37 mouse cellular contexts compared by ENCODE assay signal in genomic region chr9:101877109-101877987, GRCm38 (mm10). TPM values are rescaled to one million over a fixed set of nuclear protein-coding genes. Genes with fewer than 3 reads are reported as not detected.
A peak's percentile ranks its signal among the peaks of the same experiment; 100 is the strongest.
DNase-seq lines count a peak whose midpoint lies in the region; ATAC-seq lines count a peak whose summit lies in the region.
"Had no signal": no experiment of that assay in that cellular context is flagged by ENCODE, and none has a peak within 500 bp of the region (broad histone marks: within the 10 kb centered on the region; RNA-seq: fewer than 3 reads in every experiment).

No protein-coding gene starts in this region.

- no peaks in the 10 kb centered on the region for H3K9me3 ChIP-seq in hindbrain, embryonic 15.5 days
- no peaks in the 10 kb centered on the region for H3K9me3 ChIP-seq in hindbrain, embryonic 14.5 days (ENCODE audit: control insufficient read depth, low read length)
- no peaks in the 10 kb centered on the region for H3K9me3 ChIP-seq in embryonic facial prominence, embryonic 10.5 days
- H3K9me3 ChIP-seq in embryonic facial prominence, embryonic 15.5 days (replicated peaks): no peaks in the 10 kb centered on the region
- no peaks in the 10 kb centered on the region for H3K9me3 ChIP-seq in midbrain, embryonic 16.5 days (replicated peaks; ENCODE audit: control insufficient read depth, low read length, poor library complexity, severe bottlenecking)
- H3K9me3 ChIP-seq: kidney, embryonic 15.5 days; neural tube, embryonic 12.5 days had no signal

- H3K4me2 ChIP-seq in hindbrain, embryonic 15.5 days: no peak overlapping the region
- no peak overlapping the region for H3K4me2 ChIP-seq in hindbrain, embryonic 14.5 days (replicated peaks)
- no peak overlapping the region for H3K4me2 ChIP-seq in embryonic facial prominence, embryonic 15.5 days (replicated peaks)
- no peak overlapping the region for H3K4me2 ChIP-seq in midbrain, embryonic 16.5 days (ENCODE audit: low read length)
- H3K4me2 ChIP-seq: kidney, embryonic 15.5 days; neural tube, embryonic 12.5 days had no signal

- peak; percentile 23; the same call in 1 of the 2 replicates for ATAC-seq in hindbrain, embryonic 15.5 days (ENCODE audit: low FRiP score, low read depth)
- no peak for ATAC-seq in hindbrain, embryonic 14.5 days (ENCODE audit: low FRiP score)
- ATAC-seq in embryonic facial prominence, embryonic 15.5 days (ENCODE audit: insufficient number of reproducible peaks, low FRiP score, low TSS enrichment, low read depth): 0 out of 2 replicates have a peak, but pooled peaks have one; percentile 29
- ATAC-seq in midbrain, embryonic 16.5 days: no peak
- ATAC-seq: forebrain, embryonic 14.5 days; inflammation-experienced regulatory T-cells, adult 6 months; Patski had no signal

- H3K27me3 ChIP-seq in hindbrain, embryonic 15.5 days: no peaks in the 10 kb centered on the region
- H3K27me3 ChIP-seq in hindbrain, embryonic 14.5 days (ENCODE audit: control insufficient read depth, insufficient read depth, low read length): no peaks in the 10 kb centered on the region
- no peaks in the 10 kb centered on the region for H3K27me3 ChIP-seq in embryonic facial prominence, embryonic 10.5 days (replicated peaks; ENCODE audit: low read depth, poor library complexity, severe bottlenecking)
- no peaks in the 10 kb centered on the region for H3K27me3 ChIP-seq in embryonic facial prominence, embryonic 15.5 days
- no peaks in the 10 kb centered on the region for H3K27me3 ChIP-seq in midbrain, embryonic 16.5 days (ENCODE audit: control insufficient read depth, insufficient read depth, low read depth, low read length)
- H3K27me3 ChIP-seq: kidney, embryonic 15.5 days; neural tube, embryonic 12.5 days had no signal

- no peak for DNase-seq in hindbrain, embryonic 14.5 days (ENCODE audit: low spot score)
- peak; percentile 31 for DNase-seq in embryonic facial prominence, embryonic 10.5 days (ENCODE audit: low spot score)
- no peak for DNase-seq in left cerebral cortex, postnatal 10 days (ENCODE audit: extremely low spot score in 1 of 2, low spot score in 2 of 2)
- DNase-seq in ovary, adult 18-20 months (ENCODE audit: low spot score): no peak
- DNase-seq: adrenal gland, postnatal 14 days; cerebellum, adult 11-12 months; cerebellum, adult 9-11 months; gastrocnemius, postnatal 14 days; heart, postnatal 14 days; kidney, adult 18-20 months; kidney, postnatal 25 days; left cerebral cortex, postnatal 4 days; liver; lung, adult 2 months; lung, postnatal 10 days; right cerebral cortex, postnatal 14 days had no signal

- H3K4me3 ChIP-seq in hindbrain, embryonic 15.5 days: no peak overlapping the region
- H3K4me3 ChIP-seq in hindbrain, embryonic 14.5 days (replicated peaks; ENCODE audit: low read length): no peak overlapping the region
- H3K4me3 ChIP-seq in embryonic facial prominence, embryonic 10.5 days: no peak overlapping the region
- H3K4me3 ChIP-seq in embryonic facial prominence, embryonic 15.5 days (replicated peaks): no peak overlapping the region
- H3K4me3 ChIP-seq in midbrain, embryonic 16.5 days (ENCODE audit: low read depth, low read length): no peak overlapping the region
- H3K4me3 ChIP-seq: kidney, embryonic 15.5 days; left cerebral cortex, adult 2 months; neural tube, embryonic 12.5 days had no signal

- WGBS in hindbrain, embryonic 15.5 days: 64% methylated on average over 11 of the region's 11 CpGs
- WGBS in hindbrain, embryonic 14.5 days: 65% methylated on average over 11 of the region's 11 CpGs
- 57% methylated on average over 11 of the region's 11 CpGs for WGBS in embryonic facial prominence, embryonic 10.5 days
- 49% methylated on average over 11 of the region's 11 CpGs for WGBS in embryonic facial prominence, embryonic 15.5 days
- WGBS in midbrain, embryonic 16.5 days: 70% methylated on average over 11 of the region's 11 CpGs

- H3K27ac ChIP-seq in hindbrain, embryonic 15.5 days (replicated peaks): no peak overlapping the region
- H3K27ac ChIP-seq in hindbrain, embryonic 14.5 days: no peak overlapping the region
- H3K27ac ChIP-seq in embryonic facial prominence, embryonic 10.5 days (replicated peaks): no peak overlapping the region
- H3K27ac ChIP-seq in embryonic facial prominence, embryonic 15.5 days (replicated peaks): no peak overlapping the region
- H3K27ac ChIP-seq in midbrain, embryonic 16.5 days (ENCODE audit: low read length): 0 out of 2 replicates have a peak overlapping the region, but pooled peaks have one; percentile 7
- H3K27ac ChIP-seq: kidney, embryonic 15.5 days; left cerebral cortex, adult 2 months; liver, embryonic 14.5 days; macrophage; neural tube, embryonic 12.5 days had no signal

- intact Hi-C loops in left cerebral cortex, postnatal 10 days (cut with DNase I): no loop called here

- H3K4me1 ChIP-seq in hindbrain, embryonic 15.5 days (replicated peaks): no peaks in the 10 kb centered on the region
- no peaks in the 10 kb centered on the region for H3K4me1 ChIP-seq in hindbrain, embryonic 14.5 days (replicated peaks; ENCODE audit: control insufficient read depth, insufficient read depth, low read length)
- H3K4me1 ChIP-seq in embryonic facial prominence, embryonic 10.5 days: peaks cover 13% of the 10 kb centered on the region
- H3K4me1 ChIP-seq in embryonic facial prominence, embryonic 15.5 days: no peaks in the 10 kb centered on the region
- H3K4me1 ChIP-seq in midbrain, embryonic 16.5 days (ENCODE audit: control insufficient read depth, insufficient read depth, low read length): 0 out of 2 replicates have a peak, but pooled peaks cover 3% of the 10 kb centered on the region
- H3K4me1 ChIP-seq: kidney, embryonic 15.5 days; neural tube, embryonic 12.5 days had no signal

- H3K36me3 ChIP-seq in hindbrain, embryonic 15.5 days: no peaks in the 10 kb centered on the region
- no peaks in the 10 kb centered on the region for H3K36me3 ChIP-seq in hindbrain, embryonic 14.5 days (replicated peaks; ENCODE audit: control insufficient read depth, insufficient read depth)
- no peaks in the 10 kb centered on the region for H3K36me3 ChIP-seq in embryonic facial prominence, embryonic 10.5 days (replicated peaks)
- H3K36me3 ChIP-seq in embryonic facial prominence, embryonic 15.5 days: no peaks in the 10 kb centered on the region
- H3K36me3 ChIP-seq in midbrain, embryonic 16.5 days (ENCODE audit: control insufficient read depth, insufficient read depth, low read length): no peaks in the 10 kb centered on the region
- H3K36me3 ChIP-seq: kidney, embryonic 15.5 days; neural tube, embryonic 12.5 days had no signal

- H3K9ac ChIP-seq in hindbrain, embryonic 15.5 days: no peak overlapping the region
- no peak overlapping the region for H3K9ac ChIP-seq in hindbrain, embryonic 14.5 days
- no peak overlapping the region for H3K9ac ChIP-seq in embryonic facial prominence, embryonic 15.5 days
- H3K9ac ChIP-seq in midbrain, embryonic 16.5 days (ENCODE audit: low read depth, low read length): no peak overlapping the region
- H3K9ac ChIP-seq: kidney, embryonic 15.5 days; liver, embryonic 14.5 days; neural tube, embryonic 12.5 days had no signal

RNA-seq across cellular contexts. Expression of gene 9630041A04Rik, which starts 15.7 kb away (rescaled TPM):
- 0.26 and 0.30 TPM in 2 replicates for polyA plus RNA-seq in hindbrain, embryonic 15.5 days (2015; fragmentation: Nextera tagmentation; extraction: Ambion mirVana)
- 0.29 and 0.30 TPM in 2 replicates for polyA plus RNA-seq in hindbrain, embryonic 14.5 days (2014; fragmentation: Nextera tagmentation; extraction: Ambion mirVana)
- not detected in 2 replicates for polyA plus RNA-seq in embryonic facial prominence, embryonic 10.5 days (2016; fragmentation: Nextera tagmentation; extraction: Ambion mirVana)
- polyA plus RNA-seq in embryonic facial prominence, embryonic 15.5 days (2015; fragmentation: Nextera tagmentation; extraction: Ambion mirVana): not detected in 2 replicates
- 0.64 and 0.85 TPM in 2 replicates for polyA plus RNA-seq in midbrain, embryonic 16.5 days (2015; fragmentation: Nextera tagmentation; extraction: Ambion mirVana)
- not detected for total RNA-seq in left cerebral cortex, postnatal 10 days (2021)
- total RNA-seq: adrenal gland, postnatal 14 days; gastrocnemius, postnatal 14 days; granulocyte monocyte progenitor cell, adult 5-6 weeks; heart, postnatal 14 days; layer of hippocampus, adult 18-20 months; layer of hippocampus, postnatal 14 days; left cerebral cortex, adult 2 months; left cerebral cortex, postnatal 4 days; megakaryocyte-erythroid progenitor cell, adult 5-6 weeks; MEL had no signal
- polyA plus RNA-seq: forebrain, embryonic 14.5 days; heart, embryonic 14.5 days; inflammation-experienced regulatory T-cells, adult 6 months; kidney, embryonic 15.5 days; liver, embryonic 14.5 days; lung, adult 2 months; macrophage; Patski; small intestine, adult 2 months; stomach, embryonic 14.5 days; testis, adult 2 months; thymus, postnatal 0 days had no signal

Comparison
In these comparisons a context has a peak if more than half of its experiments do, and no peak if none do; other contexts are left out.
1. ATAC-seq: peak in hindbrain, embryonic 15.5 days (single experiment) and embryonic facial prominence, embryonic 15.5 days (single experiment); none in hindbrain, embryonic 14.5 days (single experiment) and midbrain, embryonic 16.5 days (single experiment).